Mouse (Mus musculus) small intestine, adult 2 months (tissue): ENCODE results near the gene Gm20388.

Experiments used
- CTCF ChIP-seq: fragments of 200-500 bp; IDR thresholded peaks from 2 replicates; pipeline ENCODE4 v1.5.1; 2012; ENCODE audit warnings: low read depth, mild to moderate bottlenecking, control low read depth, inconsistent platforms, low read length, moderate library complexity, mixed read lengths; ENCODE audit not compliant: insufficient replicate concordance, insufficient read length; ENCODE audit errors: extremely low read depth
- POLR2A ChIP-seq: fragments of 200-500 bp; IDR thresholded peaks from 2 replicates; pipeline ENCODE4 v1.6.1; 2012; ENCODE audit warnings: low read depth, mild to moderate bottlenecking, control low read depth, inconsistent platforms, low read length, moderate library complexity

GRCm38 (mm10) chr8:120211345-120211744 is 300.7 kb downstream of the Gm20388 start:
- TF ChIP-seq CTCF: no peak
- no peak for TF ChIP-seq POLR2A
